Mouse (Mus musculus): ENCODE measurements around the gene Olfml2b. TPM values are rescaled to one million over a fixed set of nuclear protein-coding genes. Genes with fewer than 3 reads are reported as not detected.
A peak's percentile ranks its signal among the peaks of the same experiment; 100 is the strongest.

The Olfml2b gene
- polyA plus RNA-seq, 1 experiment from 2014 or later: 13.1 TPM

GRCm38 (mm10) chr1:170612968-170613872 is 31.1 kb upstream of the Olfml2b start:
- WGBS: 51% methylated on average over 18 of the region's 18 CpGs
- H3K4me2 ChIP-seq (replicated peaks; ENCODE audit: low read depth, low read length): no peak overlapping the region

GRCm38 (mm10) chr1:170619686-170620374 is 24.5 kb upstream of the Olfml2b start:
- H3K4me3 ChIP-seq (ENCODE audit: low read length): no peak overlapping the region
- WGBS: 78% methylated on average over 2 of the region's 2 CpGs
- no peaks in the 10 kb centered on the region for H3K36me3 ChIP-seq (ENCODE audit: insufficient read depth, low read length)
- peaks cover 5% of the 10 kb centered on the region; the same call in 1 of the 2 replicates for H3K9me3 ChIP-seq (ENCODE audit: low read length)
- no peak overlapping the region for H3K9ac ChIP-seq (replicated peaks; ENCODE audit: low read length)
- H3K27ac ChIP-seq (ENCODE audit: low read length): no peak overlapping the region
- H3K27me3 ChIP-seq (ENCODE audit: insufficient read depth, low read length): no peaks in the 10 kb centered on the region
- no peak for ATAC-seq (ENCODE audit: low FRiP score, low TSS enrichment)
- H3K4me1 ChIP-seq (ENCODE audit: insufficient read depth, low read length): no peaks in the 10 kb centered on the region
- no peak overlapping the region for H3K4me2 ChIP-seq (replicated peaks; ENCODE audit: low read depth, low read length)

More at GRCm38 (mm10) chr1:170612968-170613872, 31.1 kb upstream of the Olfml2b start:
- no peaks in the 10 kb centered on the region for H3K36me3 ChIP-seq (ENCODE audit: insufficient read depth, low read length)
- H3K9ac ChIP-seq (replicated peaks; ENCODE audit: low read length): no peak overlapping the region
- H3K4me1 ChIP-seq (ENCODE audit: insufficient read depth, low read length): no peaks in the 10 kb centered on the region
- H3K4me3 ChIP-seq (ENCODE audit: low read length): no peak overlapping the region
- no peaks in the 10 kb centered on the region for H3K9me3 ChIP-seq (ENCODE audit: low read length)
- ATAC-seq (ENCODE audit: low FRiP score, low TSS enrichment): peak; percentile 93
- H3K27ac ChIP-seq (ENCODE audit: low read length): no peak overlapping the region
- H3K27me3 ChIP-seq (ENCODE audit: insufficient read depth, low read length): no peaks in the 10 kb centered on the region

- Histone ChIP-seq H3K36me3 (ENCODE audit: insufficient read depth, low read length) (no peaks in the 10 kb centered on the region), H3K9me3 (ENCODE audit: low read length) (peaks cover 5% of the 10 kb centered on the region; the same call in 1 of the 2 replicates), H3K9ac (replicated peaks; ENCODE audit: low read length) (no peak overlapping the region), H3K4me1 (ENCODE audit: insufficient read depth, low read length) (no peaks in the 10 kb centered on the region), H3K27ac (ENCODE audit: low read length) (no peak overlapping the region), H3K27me3 (ENCODE audit: insufficient read depth, low read length) (no peaks in the 10 kb centered on the region), H3K4me2 (replicated peaks; ENCODE audit: low read depth, low read length) (no peak overlapping the region), H3K4me3 (ENCODE audit: low read length) (no peak overlapping the region)
- 68% methylated on average over 5 of the region's 5 CpGs for WGBS
- ATAC-seq (ENCODE audit: low FRiP score, low TSS enrichment): no peak
These were observed 21.4 kb upstream of the Olfml2b start for GRCm38 (mm10) chr1:170622934-170623333.

- Histone ChIP-seq H3K27me3 (ENCODE audit: insufficient read depth, low read length) (no peaks in the 10 kb centered on the region), H3K9me3 (ENCODE audit: low read length) (peaks cover 5% of the 10 kb centered on the region; the same call in 1 of the 2 replicates), H3K4me3 (ENCODE audit: low read length) (no peak overlapping the region), H3K27ac (ENCODE audit: low read length) (no peak overlapping the region), H3K36me3 (ENCODE audit: insufficient read depth, low read length) (no peaks in the 10 kb centered on the region), H3K9ac (replicated peaks; ENCODE audit: low read length) (no peak overlapping the region), H3K4me1 (ENCODE audit: insufficient read depth, low read length) (no peaks in the 10 kb centered on the region), H3K4me2 (replicated peaks; ENCODE audit: low read depth, low read length) (no peak overlapping the region)
- WGBS: 94% methylated on average over 1 of the region's 1 CpGs
- ATAC-seq (ENCODE audit: low FRiP score, low TSS enrichment): no peak
These were observed 20.9 kb upstream of the Olfml2b start for GRCm38 (mm10) chr1:170623432-170623831.

- Histone ChIP-seq H3K36me3 (ENCODE audit: insufficient read depth, low read length) (no peaks in the 10 kb centered on the region), H3K4me1 (ENCODE audit: insufficient read depth, low read length) (no peaks in the 10 kb centered on the region), H3K9me3 (ENCODE audit: low read length) (no peaks in the 10 kb centered on the region), H3K4me2 (replicated peaks; ENCODE audit: low read depth, low read length) (no peak overlapping the region), H3K9ac (replicated peaks; ENCODE audit: low read length) (no peak overlapping the region), H3K27me3 (ENCODE audit: insufficient read depth, low read length) (no peaks in the 10 kb centered on the region), H3K27ac (ENCODE audit: low read length) (no peak overlapping the region), H3K4me3 (ENCODE audit: low read length) (no peak overlapping the region)
- ATAC-seq (ENCODE audit: low FRiP score, low TSS enrichment): no peak
- WGBS: 91% methylated on average over 4 of the region's 4 CpGs
These were observed 13.8 kb upstream of the Olfml2b start for GRCm38 (mm10) chr1:170630489-170630888.

- no peak overlapping the region for H3K27ac ChIP-seq (ENCODE audit: low read length)
- no peaks in the 10 kb centered on the region for H3K9me3 ChIP-seq (ENCODE audit: low read length)
- no peaks in the 10 kb centered on the region for H3K27me3 ChIP-seq (ENCODE audit: insufficient read depth, low read length)
- no peaks in the 10 kb centered on the region for H3K4me1 ChIP-seq (ENCODE audit: insufficient read depth, low read length)
- 94% methylated on average over 5 of the region's 5 CpGs for WGBS
- no peak overlapping the region for H3K4me3 ChIP-seq (ENCODE audit: low read length)
- no peak overlapping the region for H3K4me2 ChIP-seq (replicated peaks; ENCODE audit: low read depth, low read length)
- no peaks in the 10 kb centered on the region for H3K36me3 ChIP-seq (ENCODE audit: insufficient read depth, low read length)
- H3K9ac ChIP-seq (replicated peaks; ENCODE audit: low read length): no peak overlapping the region
- no peak for ATAC-seq (ENCODE audit: low FRiP score, low TSS enrichment)
These were observed 12.8 kb upstream of the Olfml2b start for GRCm38 (mm10) chr1:170631571-170631970.

- no peaks in the 10 kb centered on the region for H3K27me3 ChIP-seq (ENCODE audit: insufficient read depth, low read length)
- H3K9ac ChIP-seq (replicated peaks; ENCODE audit: low read length): no peak overlapping the region
- no peak overlapping the region for H3K27ac ChIP-seq (ENCODE audit: low read length)
- ATAC-seq (ENCODE audit: low FRiP score, low TSS enrichment): peak; percentile 54
- no peaks in the 10 kb centered on the region for H3K4me1 ChIP-seq (ENCODE audit: insufficient read depth, low read length)
- no peaks in the 10 kb centered on the region for H3K36me3 ChIP-seq (ENCODE audit: insufficient read depth, low read length)
- H3K4me3 ChIP-seq (ENCODE audit: low read length): no peak overlapping the region
- no peaks in the 10 kb centered on the region for H3K9me3 ChIP-seq (ENCODE audit: low read length)
- 9% methylated on average over 3 of the region's 3 CpGs for WGBS
- H3K4me2 ChIP-seq (replicated peaks; ENCODE audit: low read depth, low read length): no peak overlapping the region
These were observed 11.9 kb upstream of the Olfml2b start for GRCm38 (mm10) chr1:170632385-170632784.

GRCm38 (mm10) chr1:170632856-170633255 is 11.5 kb upstream of the Olfml2b start:
- no peaks in the 10 kb centered on the region for H3K9me3 ChIP-seq (ENCODE audit: low read length)
- peak; percentile 4; the same call in 1 of the 2 replicates for ATAC-seq (ENCODE audit: low FRiP score, low TSS enrichment)
- no peaks in the 10 kb centered on the region for H3K4me1 ChIP-seq (ENCODE audit: insufficient read depth, low read length)
- WGBS: 70% methylated on average over 4 of the region's 4 CpGs
- no peak overlapping the region for H3K9ac ChIP-seq (replicated peaks; ENCODE audit: low read length)
- H3K4me3 ChIP-seq (ENCODE audit: low read length): no peak overlapping the region
- H3K27me3 ChIP-seq (ENCODE audit: insufficient read depth, low read length): no peaks in the 10 kb centered on the region
- no peaks in the 10 kb centered on the region for H3K36me3 ChIP-seq (ENCODE audit: insufficient read depth, low read length)
- no peak overlapping the region for H3K27ac ChIP-seq (ENCODE audit: low read length)
- H3K4me2 ChIP-seq (replicated peaks; ENCODE audit: low read depth, low read length): no peak overlapping the region

GRCm38 (mm10) chr1:170638941-170639340 is 5.4 kb upstream of the Olfml2b start:
- no peak overlapping the region for H3K9ac ChIP-seq (replicated peaks; ENCODE audit: low read length)
- H3K9me3 ChIP-seq (ENCODE audit: low read length): peaks cover 5% of the 10 kb centered on the region; the same call in 1 of the 2 replicates
- H3K27ac ChIP-seq (ENCODE audit: low read length): no peak overlapping the region
- WGBS: 77% methylated on average over 7 of the region's 7 CpGs
- H3K4me1 ChIP-seq (ENCODE audit: insufficient read depth, low read length): 0 out of 2 replicates have a peak, but pooled peaks cover 5% of the 10 kb centered on the region
- H3K27me3 ChIP-seq (ENCODE audit: insufficient read depth, low read length): no peaks in the 10 kb centered on the region
- no peak overlapping the region for H3K4me2 ChIP-seq (replicated peaks; ENCODE audit: low read depth, low read length)
- H3K36me3 ChIP-seq (ENCODE audit: insufficient read depth, low read length): no peaks in the 10 kb centered on the region
- no peak overlapping the region for H3K4me3 ChIP-seq (ENCODE audit: low read length)
- no peak for ATAC-seq (ENCODE audit: low FRiP score, low TSS enrichment)
